Mouse (Mus musculus) lung, postnatal 25 days (tissue): ENCODE results near the gene Ssh3.
"Not testable (repeated sequence)": the region's sequence is repeated elsewhere in the genome, so short reads cannot be mapped to it uniquely, and the experiment has no call there.

Source experiments
- DNase-seq: peaks from one replicate; pipeline ENCODE4 v3.0.0; 2022; ENCODE audit warnings: low spot score

Gene Ssh3

DNA sequence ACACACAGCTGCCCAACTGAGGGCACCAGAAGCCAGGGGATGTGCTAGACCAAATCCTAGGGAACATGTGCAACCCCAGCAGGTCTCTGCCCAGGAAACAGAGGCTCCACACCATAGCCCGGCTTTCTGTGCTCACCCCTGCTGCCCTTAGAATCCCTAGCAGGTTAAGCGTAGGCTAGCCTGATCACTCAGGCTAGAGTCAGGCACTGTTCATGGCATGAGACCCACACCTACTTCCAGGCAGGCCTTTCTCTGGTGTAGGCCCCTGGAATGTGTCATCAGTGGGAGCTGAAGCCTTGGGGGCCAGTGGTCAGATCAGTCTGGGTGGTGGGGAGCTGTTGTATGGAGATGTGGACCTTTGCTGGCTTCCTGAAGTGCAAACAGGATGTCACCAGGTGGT, 27.6 kb upstream of the Ssh3 start:
- no peak for DNase-seq

DNA sequence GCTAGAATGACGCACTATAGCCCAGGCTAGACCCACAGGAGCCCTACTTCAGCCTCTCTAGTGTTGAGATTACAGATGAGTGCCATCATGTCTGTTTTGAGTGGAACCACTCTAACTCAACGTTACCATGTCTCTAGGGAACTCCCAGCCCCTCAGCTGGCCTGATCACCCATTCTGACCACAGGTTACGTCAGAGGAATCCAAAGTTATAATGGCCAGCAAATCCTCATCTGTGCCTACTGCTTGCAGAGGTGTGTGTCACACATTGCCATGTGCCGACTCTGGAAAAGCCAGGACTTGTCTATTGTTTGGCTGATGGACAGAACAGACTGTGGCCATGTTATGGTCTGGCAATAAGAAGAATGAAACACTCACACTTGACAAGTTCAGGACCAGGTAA, 26.4 kb upstream of the Ssh3 start:
- no peak for DNase-seq

DNA sequence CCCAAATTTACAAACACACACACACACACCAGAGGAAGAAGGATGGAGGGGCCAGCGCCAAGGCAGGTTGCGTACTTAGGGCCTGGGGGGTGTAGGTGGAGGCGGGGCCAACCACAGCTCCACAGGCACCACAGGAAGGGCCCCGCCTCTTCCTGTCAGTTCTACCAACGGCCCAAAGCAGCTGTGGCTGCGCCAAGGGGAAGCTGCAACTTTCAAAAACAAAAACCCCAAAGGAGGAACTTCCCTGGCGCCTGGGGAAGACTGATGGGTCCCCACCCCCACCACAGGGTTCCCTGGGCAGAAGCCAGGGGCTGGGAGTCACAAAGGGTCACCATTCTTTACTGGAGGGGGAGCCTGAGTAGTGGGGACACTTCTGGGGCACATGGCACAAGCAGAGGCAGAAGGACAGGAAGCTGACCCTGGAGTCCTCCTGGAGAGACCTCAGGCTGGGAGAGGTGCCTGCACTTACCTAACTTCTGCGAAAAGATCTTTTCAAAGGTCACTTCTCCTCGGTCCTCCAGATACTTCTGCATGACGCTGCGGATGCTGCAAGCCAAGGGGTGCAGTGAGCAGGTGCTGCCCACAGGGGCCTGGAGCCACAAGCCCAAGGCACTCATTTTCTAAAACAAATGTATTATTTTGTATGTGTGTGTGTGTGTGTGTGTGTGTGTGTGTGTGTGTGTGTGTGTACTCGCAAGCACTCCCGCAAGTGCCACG, 25.6 kb upstream of the Ssh3 start:
- DNase-seq = peak; percentile 90

DNA sequence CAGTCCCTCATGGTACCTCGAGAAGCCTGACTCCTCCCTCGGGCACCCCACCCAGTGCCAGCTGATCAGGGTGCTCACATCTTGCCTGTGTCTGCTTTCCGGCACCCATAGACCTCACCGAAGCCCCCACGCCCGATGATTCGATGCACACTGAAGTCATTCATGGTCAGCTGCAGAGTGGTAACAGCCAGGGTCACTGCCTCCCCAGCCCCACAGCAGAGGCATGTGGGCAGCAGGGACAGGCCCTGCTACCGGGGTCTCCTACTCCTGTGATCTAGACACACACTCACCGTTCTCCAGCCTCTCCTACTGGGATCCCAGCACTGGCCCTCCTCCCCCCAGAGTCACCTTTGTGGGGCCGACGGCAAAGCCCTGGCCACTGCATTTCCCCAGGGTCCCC, 22.2 kb upstream of the Ssh3 start:
- DNase-seq = no peak

DNA sequence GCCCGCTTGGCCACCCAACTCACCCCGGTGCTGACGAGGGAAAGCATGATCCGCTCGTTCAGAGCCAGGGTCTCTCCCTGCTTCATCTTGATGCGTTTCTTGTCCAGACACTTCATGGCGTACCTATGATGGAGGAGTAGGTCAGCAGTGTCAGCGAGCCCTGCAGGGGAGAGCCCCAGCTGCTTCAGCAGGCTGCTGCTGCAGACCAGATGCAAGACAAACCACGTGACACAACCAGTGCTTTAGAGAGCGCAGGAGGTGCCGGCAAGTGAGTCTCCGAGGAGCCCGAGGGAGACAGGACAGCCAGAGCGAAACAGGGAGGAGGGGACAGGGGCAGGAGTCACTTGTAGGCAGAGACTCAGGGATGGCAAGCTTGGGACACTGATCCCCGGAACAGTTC, 21.8 kb upstream of the Ssh3 start:
- no peak for DNase-seq

DNA sequence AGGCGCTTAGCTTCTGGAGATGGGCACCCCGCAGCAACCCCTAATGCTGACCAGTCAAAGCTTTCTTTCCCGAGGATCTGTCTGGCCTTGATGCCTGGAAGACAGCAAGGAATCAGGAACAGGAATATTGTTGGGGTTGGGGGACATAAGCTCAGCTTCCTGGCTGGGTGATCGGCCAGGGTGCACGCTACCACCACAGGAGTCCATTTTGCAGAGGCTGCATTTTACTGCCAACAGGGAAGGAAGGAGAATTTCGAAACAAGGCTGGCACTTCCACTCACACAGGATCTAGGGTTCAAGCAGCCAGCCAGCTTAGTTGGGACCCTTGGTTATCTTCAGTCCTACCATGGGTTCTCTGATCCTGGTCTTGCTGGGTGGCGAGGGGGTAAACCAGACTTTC, 14.7 kb upstream of the Ssh3 start:
- DNase-seq = no peak

DNA sequence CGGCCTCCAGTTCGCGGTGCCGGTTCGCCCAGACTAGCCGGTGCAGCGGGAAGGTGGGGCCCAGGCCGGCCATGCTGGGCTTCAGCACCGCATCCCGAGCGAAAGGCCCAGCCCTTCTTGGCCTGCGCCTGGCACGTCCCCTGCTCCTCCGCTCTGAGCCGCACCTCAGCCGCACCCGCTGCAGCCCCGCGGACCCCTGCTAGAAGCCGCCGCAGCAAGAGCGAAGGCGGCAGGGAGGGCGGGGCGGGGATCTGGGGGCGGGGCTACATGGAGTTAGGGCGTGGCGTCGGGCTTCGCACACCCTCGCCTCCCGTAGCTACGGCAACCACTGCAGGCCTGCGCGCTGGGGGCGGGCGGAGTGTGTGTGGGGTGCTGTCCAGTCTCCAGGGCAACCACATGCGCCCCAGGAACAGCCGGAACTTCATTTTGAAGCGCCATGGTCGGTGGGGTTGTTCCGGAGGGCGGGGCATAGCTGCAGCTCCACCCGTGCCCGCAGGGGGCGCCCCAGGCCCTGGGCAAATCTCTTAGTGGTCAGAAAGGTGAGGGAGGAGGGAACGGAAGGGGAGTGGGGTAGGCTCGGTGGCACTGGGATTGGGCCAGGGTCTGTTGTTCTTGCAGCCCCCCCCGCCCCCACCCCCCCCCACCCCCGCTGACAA, 14.0 kb upstream of the Ssh3 start, which contains the start of gene Ankrd13d:
Gene Ankrd13d, minus strand, starts transcription at position 240 of the 656 bp plus-strand sequence.
- DNase-seq = peak; percentile 90

DNA sequence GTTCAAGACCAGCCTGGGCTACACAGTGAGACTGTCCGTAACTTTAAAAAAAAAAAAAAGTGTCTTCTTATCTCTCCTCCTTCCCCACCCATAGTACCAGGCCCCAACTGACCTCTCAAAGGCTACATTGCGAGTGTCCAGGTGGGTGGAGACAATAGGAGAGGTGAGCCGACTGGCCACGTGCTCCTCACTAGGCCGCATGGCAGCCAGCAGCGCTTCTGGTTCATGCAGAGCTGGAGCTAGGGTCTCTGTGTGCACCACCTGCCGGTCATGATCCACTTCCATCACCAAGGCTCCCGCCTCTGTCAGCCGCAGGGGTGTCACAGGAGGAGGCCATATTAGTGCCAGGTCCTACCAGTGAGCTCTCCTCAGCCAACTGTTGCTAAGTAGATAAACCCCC, 11.4 kb upstream of the Ssh3 start:
- DNase-seq = no peak

DNA sequence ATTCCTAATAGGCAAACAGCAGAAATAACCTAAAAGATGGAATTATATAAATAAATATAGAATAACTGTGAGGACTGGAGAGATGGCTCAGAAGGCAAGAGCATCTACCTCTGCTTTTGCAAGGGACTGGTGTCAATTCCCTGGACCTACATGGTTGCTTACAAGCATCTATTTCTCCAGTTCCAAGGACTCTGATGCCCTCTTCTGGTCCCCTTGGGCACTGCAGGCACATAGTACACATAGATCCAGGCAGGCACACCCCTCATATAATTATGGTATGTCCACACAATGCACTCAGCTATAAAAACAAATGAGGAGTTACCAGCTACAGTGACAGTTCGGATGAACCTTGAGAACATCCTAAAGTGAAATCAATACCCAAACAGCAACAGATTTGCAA, 10.5 kb upstream of the Ssh3 start:
- no peak for DNase-seq

DNA sequence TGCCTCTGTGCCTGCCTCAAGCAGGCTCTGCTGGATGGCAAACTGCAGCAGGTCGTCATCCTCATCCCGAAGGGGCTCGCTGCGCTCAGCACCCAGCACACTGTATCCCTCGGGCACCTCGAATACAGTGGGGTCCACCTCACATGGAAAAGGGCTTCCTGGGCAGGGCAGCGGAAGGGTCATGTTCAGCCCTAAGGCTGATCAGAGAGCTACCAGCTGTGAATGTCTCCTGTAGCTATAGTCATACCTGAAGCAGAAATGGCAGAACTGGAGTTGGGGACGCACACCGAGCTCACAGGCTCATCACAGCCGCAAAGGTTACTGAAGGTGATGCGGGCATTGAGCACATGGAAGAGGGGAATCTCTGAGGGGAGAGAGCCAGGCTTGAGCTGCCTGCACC, 2.0 kb upstream of the Ssh3 start:
- no peak for DNase-seq

DNA sequence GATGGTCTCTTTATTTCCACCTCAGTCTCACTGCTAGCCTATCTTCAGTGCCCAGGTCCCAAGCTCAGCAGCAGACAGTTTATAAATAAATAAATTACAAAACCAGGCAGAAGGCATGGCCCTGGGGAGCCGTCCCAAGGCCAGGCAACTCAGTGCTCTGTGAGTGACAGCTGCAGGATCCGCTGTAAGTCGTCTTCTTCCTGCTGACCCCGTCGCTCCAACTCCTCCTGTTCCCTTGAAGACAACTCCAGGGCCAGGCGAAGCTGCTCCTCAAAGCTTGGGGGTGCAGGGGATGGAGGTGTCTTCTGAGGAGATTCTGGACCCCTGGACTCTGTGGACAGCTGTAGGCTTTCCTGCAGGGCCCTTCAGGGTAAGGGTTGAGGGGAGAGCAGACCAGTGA, 1.2 kb upstream of the Ssh3 start:
- DNase-seq = no peak

DNA sequence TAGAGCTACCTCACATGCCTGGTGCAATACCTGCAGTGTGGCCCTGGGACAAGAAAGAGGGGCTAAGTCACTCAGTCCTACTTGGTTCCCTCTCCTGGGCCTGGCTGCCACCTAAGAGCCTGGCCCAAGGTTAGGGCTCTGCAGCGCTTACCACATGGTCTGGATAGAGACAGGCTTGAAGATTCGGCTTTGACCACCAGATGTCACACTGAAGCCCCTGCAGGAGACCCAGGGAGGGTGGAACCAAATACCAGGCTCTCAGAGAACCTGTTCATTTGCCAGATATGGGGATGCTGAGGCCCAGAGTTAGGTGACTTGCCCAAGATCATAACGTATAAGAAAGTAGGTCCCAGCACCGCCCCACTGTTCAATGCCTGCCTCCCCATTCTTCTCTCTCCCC, 3.0 kb downstream of the Ssh3 start:
- no peak for DNase-seq

DNA sequence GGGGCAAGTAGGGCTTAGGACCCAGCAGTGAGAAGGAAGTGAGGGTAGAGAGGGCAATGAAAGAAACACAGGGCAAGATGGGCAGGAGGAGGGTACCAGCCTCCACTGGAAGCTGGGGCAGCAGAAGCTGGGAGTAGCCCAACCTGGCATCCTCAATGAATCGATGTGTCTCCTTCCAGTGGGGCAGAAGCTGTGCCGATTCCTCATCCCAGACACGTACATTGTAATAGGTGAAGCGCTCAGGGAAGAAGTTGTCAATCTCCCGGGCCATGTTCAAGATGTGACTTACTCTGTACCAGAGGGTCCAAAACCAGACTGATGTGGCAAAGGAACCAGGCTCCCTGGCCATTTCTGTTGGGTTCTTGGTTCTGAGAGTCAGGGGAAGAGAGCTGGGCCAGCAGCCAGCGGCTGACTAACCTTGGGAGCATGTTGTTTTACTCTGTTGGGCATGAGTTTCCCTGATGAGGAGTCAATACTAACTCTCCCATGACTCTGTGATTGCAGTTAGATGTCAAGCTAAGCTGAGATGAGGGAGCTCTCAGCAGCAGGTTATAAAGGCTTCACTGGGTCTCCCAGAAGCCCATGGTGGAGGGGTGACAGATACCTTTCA, 4.7 kb downstream of the Ssh3 start:
- no peak for DNase-seq

DNA sequence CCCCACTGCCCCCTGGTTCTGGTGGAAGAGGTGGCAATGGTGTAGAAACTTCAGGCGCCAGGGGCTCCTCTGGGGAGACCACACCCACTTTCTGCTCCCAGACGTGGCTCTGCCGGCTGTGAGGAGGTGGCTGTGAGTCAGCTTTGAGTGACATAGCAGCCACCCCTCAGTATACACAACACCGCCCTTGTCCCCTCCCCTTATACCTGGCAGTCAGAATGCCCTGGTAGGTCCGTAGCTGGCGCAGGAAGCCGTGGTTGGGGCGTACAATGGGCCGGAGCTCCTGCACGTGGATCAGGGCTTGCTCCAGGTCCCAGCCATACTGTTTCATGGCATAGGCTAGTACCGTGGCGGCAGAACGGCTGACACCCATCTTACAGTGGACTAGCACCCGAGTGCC, 5.3 kb downstream of the Ssh3 start:
- no peak for DNase-seq

DNA sequence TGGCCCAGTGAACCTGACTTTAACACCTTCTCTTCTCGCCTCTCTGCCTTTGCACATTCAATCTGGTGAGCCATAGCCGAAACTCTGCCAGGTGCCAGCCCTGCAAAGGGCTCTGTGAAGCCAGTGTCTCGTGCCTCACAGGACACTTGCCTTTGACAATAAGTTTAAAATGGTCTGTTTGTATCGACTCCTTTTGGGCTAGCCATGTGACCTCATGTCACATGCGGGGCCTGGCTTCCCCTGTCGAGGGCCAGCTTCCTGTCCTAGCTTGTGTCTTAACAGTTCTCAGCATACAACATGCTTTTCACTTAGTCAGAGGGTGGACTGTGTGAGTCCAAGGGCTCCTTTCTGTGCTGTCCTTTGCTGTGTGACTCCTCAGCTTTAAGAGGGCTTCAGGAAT, 6.2 kb downstream of the Ssh3 start:
- DNase-seq = no peak

DNA sequence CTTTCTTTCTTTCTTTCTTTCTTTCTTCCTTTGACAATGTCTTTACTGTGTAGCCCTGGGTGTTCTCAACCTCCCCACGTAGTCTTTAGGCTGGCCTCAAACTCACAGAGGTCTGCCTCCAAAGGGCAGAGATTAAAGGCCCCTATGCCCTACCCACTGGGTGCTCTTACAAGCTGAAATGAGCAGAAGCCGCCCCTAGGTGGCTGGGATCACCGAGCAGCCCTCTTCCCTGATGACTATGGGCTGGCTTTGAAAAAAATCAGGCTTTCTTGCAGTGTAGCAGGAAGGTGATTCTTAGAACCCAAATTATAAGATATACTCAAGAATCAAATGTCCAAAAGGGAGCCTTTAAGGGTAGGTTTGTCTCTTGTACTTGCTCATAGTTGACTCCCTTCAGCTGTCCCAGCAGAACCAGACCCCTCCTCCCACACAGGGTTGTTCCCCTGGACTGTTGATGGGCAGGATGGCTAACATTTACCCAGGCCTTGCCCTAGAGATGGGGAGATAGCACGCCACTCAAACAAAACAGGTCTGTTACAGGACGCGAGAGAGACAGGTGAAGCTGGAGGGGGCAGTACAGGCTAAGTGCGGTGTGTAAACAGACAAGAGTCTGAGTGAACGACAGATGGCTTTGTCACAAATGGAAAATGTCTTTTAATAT, 7.8 kb downstream of the Ssh3 start:
- DNase-seq = no peak

DNA sequence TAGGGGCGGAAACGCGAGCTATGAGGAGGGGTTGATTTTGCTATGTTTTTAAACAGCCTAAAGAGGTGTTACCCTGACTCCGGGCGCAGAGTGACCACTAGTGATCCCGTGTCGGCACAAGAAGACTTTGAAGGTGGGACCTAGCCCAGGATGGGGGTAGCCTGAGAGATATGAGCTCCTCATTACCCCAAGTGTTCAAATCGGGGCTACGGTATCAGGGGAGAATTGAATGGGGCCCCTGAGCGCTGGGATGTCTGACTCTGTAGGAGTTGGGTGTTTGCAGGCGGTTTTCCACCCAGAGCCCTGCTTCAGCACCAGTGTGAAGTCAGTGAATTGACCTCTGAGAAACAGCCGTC, 11.1 kb downstream of the Ssh3 start:
- no peak for DNase-seq

DNA sequence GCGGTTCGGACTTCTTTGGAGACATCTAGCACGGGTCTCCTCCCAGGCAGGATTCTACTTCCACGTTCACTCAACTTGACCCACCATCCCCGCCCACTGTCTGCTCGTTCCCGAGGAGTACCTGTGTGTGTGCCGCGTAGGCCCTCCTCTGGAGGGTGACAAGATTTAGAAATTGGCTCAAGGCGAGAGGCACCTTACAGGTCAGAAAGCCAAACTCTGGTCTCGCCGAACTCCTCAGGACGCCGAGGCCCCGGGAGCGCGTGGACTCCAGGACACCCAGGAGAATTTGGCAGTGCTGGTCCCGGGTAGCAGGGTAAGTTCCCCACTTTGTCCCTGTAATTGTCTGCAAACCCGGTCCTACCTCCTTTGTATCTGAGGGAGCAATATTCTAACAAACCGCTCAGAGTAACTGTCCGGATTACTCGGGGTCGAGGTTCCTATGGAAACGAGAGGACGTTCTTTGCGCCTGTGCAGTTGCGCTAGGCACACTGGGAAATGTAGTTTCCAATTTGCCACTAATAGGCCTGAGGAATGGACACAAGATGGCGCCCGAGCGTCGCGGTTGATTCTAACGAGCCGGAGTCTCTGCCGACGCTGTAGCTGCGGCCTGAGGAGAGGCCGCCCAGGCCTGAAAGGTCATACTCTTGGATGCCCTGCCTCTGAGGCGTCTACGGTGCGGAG, 11.6 kb downstream of the Ssh3 start:
- DNase-seq = peak; percentile 95

DNA sequence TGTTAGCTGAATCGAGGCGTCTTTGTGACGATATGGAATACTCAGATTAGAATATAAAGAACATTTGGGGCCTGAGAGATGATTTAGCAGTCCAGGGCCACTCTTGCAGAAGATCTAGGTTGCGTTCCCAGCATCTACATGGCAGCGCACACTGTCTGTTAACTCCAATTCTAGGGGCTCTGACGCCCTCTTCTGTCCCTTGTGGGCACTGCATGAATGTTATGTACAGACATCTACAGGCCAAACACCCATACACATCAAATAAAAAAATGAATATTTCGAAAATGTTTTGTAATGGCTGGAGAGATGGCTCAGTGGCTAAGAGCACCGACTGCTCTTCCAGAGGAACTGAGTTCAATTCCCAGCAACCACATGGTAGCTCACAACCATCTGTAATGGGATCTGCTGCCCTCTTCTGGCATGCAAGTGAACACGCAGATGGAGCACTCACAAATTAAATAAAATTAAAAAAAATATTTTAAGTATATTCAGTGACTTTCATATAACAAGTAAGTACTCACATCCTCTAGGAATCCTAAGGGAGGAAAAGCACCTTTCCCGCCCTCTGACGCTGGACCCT, 13.3 kb downstream of the Ssh3 start:
- no peak for DNase-seq

DNA sequence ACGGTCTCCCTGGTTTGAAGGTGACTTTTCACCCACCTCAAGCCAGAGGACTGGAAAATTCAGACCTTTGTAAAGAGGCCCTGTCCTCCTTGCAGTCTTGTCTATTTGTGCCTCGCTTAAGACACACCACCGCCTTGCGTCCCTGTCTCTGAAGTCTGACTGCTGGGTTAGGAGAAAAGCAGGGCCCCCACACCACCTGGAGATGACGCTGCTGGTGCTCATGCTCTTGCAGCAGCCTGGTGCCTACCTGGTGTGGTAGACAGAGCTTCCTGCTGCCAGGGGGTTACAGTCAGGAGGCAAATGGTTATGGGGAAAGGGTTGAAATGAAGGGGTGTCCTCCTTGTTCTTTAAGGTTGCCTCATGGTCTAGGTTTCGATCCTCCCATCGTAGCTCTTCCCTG, 14.8 kb downstream of the Ssh3 start:
- DNase-seq = no peak

DNA sequence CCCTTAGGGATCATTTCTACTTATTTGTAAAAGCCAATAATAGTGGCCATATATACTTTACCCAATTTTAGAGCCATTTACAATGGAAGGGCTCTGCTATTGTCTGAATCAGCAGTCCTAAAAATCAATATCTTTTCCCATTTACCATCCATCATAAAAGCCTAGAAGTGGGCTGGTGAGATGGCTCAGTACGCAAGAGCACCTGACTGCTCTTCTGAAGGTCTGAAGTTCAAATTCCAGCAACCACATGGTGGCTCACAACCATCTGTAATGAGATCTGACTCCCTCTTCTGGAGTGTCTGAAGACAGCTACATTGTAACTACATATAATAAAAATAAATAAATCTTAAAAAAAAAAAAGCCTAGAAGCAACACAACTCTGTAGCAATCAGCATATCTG, 20.3 kb downstream of the Ssh3 start:
- not testable (repeated sequence) for DNase-seq

DNA sequence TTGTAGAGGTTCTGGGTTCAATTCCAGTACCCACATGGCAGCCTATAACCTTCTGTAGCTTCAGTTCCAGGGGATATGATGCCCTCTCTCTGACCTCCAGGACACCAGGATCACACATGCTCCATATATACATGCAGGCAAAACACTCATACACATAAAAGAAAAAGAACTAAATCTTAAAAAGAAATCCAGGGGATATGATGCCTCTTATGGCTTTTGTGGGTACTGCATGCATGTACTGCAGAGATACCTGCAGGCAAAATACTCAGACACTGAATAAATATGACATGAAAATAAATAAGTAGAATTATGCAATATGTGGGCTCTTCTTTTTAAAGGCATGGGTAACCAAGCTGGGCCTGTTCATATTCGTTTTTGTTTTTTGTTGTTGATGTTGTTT, 22.0 kb downstream of the Ssh3 start:
- no peak for DNase-seq
